Mouse (Mus musculus) MEL (cell line): Measurements from ENCODE around the gene 1700012P22Rik. TPM values are rescaled to one million over a fixed set of nuclear protein-coding genes. Genes with fewer than 3 reads are reported as not detected.
A peak's percentile ranks its signal among the peaks of the same experiment; 100 is the strongest.

ENCODE experiments used
- DNase-seq: peaks from one replicate; pipeline ENCODE4 v3.0.0; 2011; ENCODE audit warnings: low read depth, low spot score
- H3K27ac ChIP-seq: 2 replicates; pipeline ENCODE4 v1.5.1; 2012; ENCODE audit warnings: low read depth, mild to moderate bottlenecking, control low read depth, low read length, moderate library complexity; ENCODE audit not compliant: control insufficient read depth
- H3K27me3 ChIP-seq, 2 experiments: fragments of 150-350 bp in 1 of 2; sonication (generic) in 1 of 2; 2 replicates each; pipeline ENCODE4 v1.6.1; 2012; ENCODE audit warnings: low read length in 2 of 2, mild to moderate bottlenecking in 2 of 2, improper control_type of control experiment in 1 of 2, moderate library complexity in 1 of 2; ENCODE audit not compliant: insufficient read depth in 2 of 2, control insufficient read depth in 1 of 2
- H3K36me3 ChIP-seq, 2 experiments: 2 replicates each; pipeline ENCODE4 v1.6.1; 2012 to 2014; ENCODE audit warnings: low read length in 2 of 2, improper control_type of control experiment in 1 of 2, inconsistent platforms in 1 of 2, mild to moderate bottlenecking in 1 of 2; ENCODE audit not compliant: insufficient read depth in 2 of 2, control insufficient read depth in 1 of 2
- H3K4me1 ChIP-seq, 2 experiments: fragments of 150-350 bp in 1 of 2; sonication (generic) in 1 of 2; 2 replicates each; pipeline ENCODE4 v1.6.1; 2012; ENCODE audit warnings: low read length in 2 of 2, improper control_type of control experiment in 1 of 2, mild to moderate bottlenecking in 1 of 2; ENCODE audit not compliant: insufficient read depth in 2 of 2, control insufficient read depth in 1 of 2
- H3K4me3 ChIP-seq, 2 experiments: fragments of 150-350 bp in 1 of 2; sonication (generic) in 1 of 2; 2 replicates each; pipeline ENCODE4 v1.5.1; 2012; ENCODE audit warnings: low read depth in 2 of 2, low read length in 2 of 2, mild to moderate bottlenecking in 2 of 2, moderate library complexity in 2 of 2, control low read depth in 1 of 2, improper control_type of control experiment in 1 of 2; ENCODE audit not compliant: control insufficient read depth in 1 of 2, insufficient read depth in 1 of 2
- H3K79me2 ChIP-seq: 2 replicates; pipeline ENCODE4 v1.6.1; 2012; ENCODE audit warnings: mild to moderate bottlenecking, low read length, moderate library complexity; ENCODE audit not compliant: control insufficient read depth, poor library complexity, insufficient read depth
- H3K9ac ChIP-seq: 2 replicates; pipeline ENCODE4 v1.6.1; 2012; ENCODE audit warnings: low read depth, mild to moderate bottlenecking, control low read depth, low read length, moderate library complexity; ENCODE audit not compliant: control insufficient read depth, poor library complexity, severe bottlenecking
- H3K9me3 ChIP-seq: fragments of 150-350 bp; sonication (generic); replicated peaks from 2 replicates; pipeline ENCODE4 v1.6.1; 2012; ENCODE audit warnings: mild to moderate bottlenecking, low read length, improper control_type of control experiment, moderate library complexity; ENCODE audit not compliant: insufficient read depth
- BHLHE40 ChIP-seq: IDR thresholded peaks from 2 replicates; pipeline ENCODE4 v1.6.1; 2012; ENCODE audit warnings: low read depth, mild to moderate bottlenecking, inconsistent platforms, low read length, improper control_type of control experiment, borderline replicate concordance
- CHD2 ChIP-seq: IDR thresholded peaks from 2 replicates; pipeline ENCODE4 v1.6.1; 2011; ENCODE audit warnings: low read length, improper control_type of control experiment
- CTCF ChIP-seq, 3 experiments: IDR thresholded peaks in 2 of 3; conservative IDR thresholded peaks in 1 of 3; 2 replicates each; pipeline ENCODE4 v1.5.1; 2011 to 2012; ENCODE audit warnings: low read length in 3 of 3, low read depth in 2 of 3, mild to moderate bottlenecking in 2 of 3, improper control_type of control experiment in 1 of 3, inconsistent platforms in 1 of 3, mixed read lengths in 1 of 3, moderate library complexity in 1 of 3; ENCODE audit not compliant: control insufficient read depth in 1 of 3, insufficient read depth in 1 of 3, poor library complexity in 1 of 3, severe bottlenecking in 1 of 3
- E2F4 ChIP-seq: IDR thresholded peaks from 2 replicates; pipeline ENCODE4 v1.6.1; 2011; ENCODE audit warnings: low read depth, low read length, improper control_type of control experiment, borderline replicate concordance
- ELF1 ChIP-seq: IDR thresholded peaks from 2 replicates; pipeline ENCODE4 v1.6.1; 2014; ENCODE audit warnings: low read depth, mild to moderate bottlenecking, inconsistent platforms, low read length, improper control_type of control experiment, moderate library complexity
- ETS1 ChIP-seq: IDR thresholded peaks from 2 replicates; pipeline ENCODE4 v1.6.1; 2012; ENCODE audit warnings: low read depth, mild to moderate bottlenecking, inconsistent platforms, low read length, improper control_type of control experiment, moderate library complexity
- GATA1 ChIP-seq: IDR thresholded peaks from 2 replicates; pipeline ENCODE4 v1.6.1; 2011; ENCODE audit warnings: low read depth, low read length, improper control_type of control experiment
- JUND ChIP-seq: IDR thresholded peaks from 2 replicates; pipeline ENCODE4 v1.6.1; 2011; ENCODE audit warnings: low read depth, mild to moderate bottlenecking, improper control_type of control experiment, low read length
- KAT2A ChIP-seq: conservative IDR thresholded peaks from 2 replicates; pipeline ENCODE4 v1.6.1; 2012; ENCODE audit warnings: low read depth, low read length, improper control_type of control experiment, inconsistent platforms
- MAFK ChIP-seq: IDR thresholded peaks from 2 replicates; pipeline ENCODE4 v1.6.1; 2011; ENCODE audit warnings: low read depth, mild to moderate bottlenecking, low read length, improper control_type of control experiment, borderline replicate concordance
- MAX ChIP-seq: IDR thresholded peaks from 2 replicates; pipeline ENCODE4 v1.6.1; 2011; ENCODE audit warnings: low read length, improper control_type of control experiment
- MAZ ChIP-seq: IDR thresholded peaks from 2 replicates; pipeline ENCODE4 v1.6.1; 2012; ENCODE audit warnings: low read depth, mild to moderate bottlenecking, inconsistent platforms, low read length, improper control_type of control experiment
- MEF2A ChIP-seq: IDR thresholded peaks from 2 replicates; pipeline ENCODE4 v1.6.1; 2014; ENCODE audit warnings: low read depth, mild to moderate bottlenecking, inconsistent platforms, low read length, improper control_type of control experiment; ENCODE audit not compliant: poor library complexity, insufficient replicate concordance, severe bottlenecking; ENCODE audit errors: extremely low read depth
- MXI1 ChIP-seq: IDR thresholded peaks from 2 replicates; pipeline ENCODE4 v1.6.1; 2011; ENCODE audit warnings: mild to moderate bottlenecking, low read depth, low read length, improper control_type of control experiment
- MYC ChIP-seq: IDR thresholded peaks from 2 replicates; pipeline ENCODE4 v1.6.1; 2011; ENCODE audit warnings: low read depth, mild to moderate bottlenecking, low read length, improper control_type of control experiment, moderate library complexity
- NELFE ChIP-seq: IDR thresholded peaks from 2 replicates; pipeline ENCODE4 v1.6.1; 2011; ENCODE audit warnings: low read depth, low read length, improper control_type of control experiment
- POLR2A ChIP-seq, 2 experiments: IDR thresholded peaks; 2 replicates each; pipeline ENCODE4 v1.6.1; 2011 to 2012; ENCODE audit warnings: low read length in 2 of 2, mild to moderate bottlenecking in 2 of 2, control low read depth in 1 of 2, improper control_type of control experiment in 1 of 2, low read depth in 1 of 2, moderate library complexity in 1 of 2; ENCODE audit not compliant: control insufficient read depth in 1 of 2, insufficient read depth in 1 of 2, poor library complexity in 1 of 2
- RAD21 ChIP-seq: IDR thresholded peaks from 2 replicates; pipeline ENCODE4 v1.6.1; 2011; ENCODE audit warnings: mild to moderate bottlenecking, low read depth, low read length, improper control_type of control experiment
- RCOR1 ChIP-seq: IDR thresholded peaks from 2 replicates; pipeline ENCODE4 v1.6.1; 2012; ENCODE audit warnings: low read depth, mild to moderate bottlenecking, inconsistent platforms, low read length, improper control_type of control experiment
- SMC3 ChIP-seq: IDR thresholded peaks from 2 replicates; pipeline ENCODE4 v1.6.1; 2011; ENCODE audit warnings: low read depth, low read length, improper control_type of control experiment
- TBP ChIP-seq: IDR thresholded peaks from 2 replicates; pipeline ENCODE4 v1.8.0; 2011; ENCODE audit warnings: low read depth, low read length, improper control_type of control experiment
- TCF12 ChIP-seq: IDR thresholded peaks from 2 replicates; pipeline ENCODE4 v1.6.1; 2014; ENCODE audit warnings: low read depth, mild to moderate bottlenecking, inconsistent platforms, low read length, improper control_type of control experiment, moderate library complexity
- UBTF ChIP-seq: IDR thresholded peaks from 2 replicates; pipeline ENCODE4 v1.6.1; 2012; ENCODE audit warnings: low read depth, mild to moderate bottlenecking, inconsistent platforms, low read length, improper control_type of control experiment, moderate library complexity, borderline replicate concordance; ENCODE audit not compliant: insufficient read depth
- USF1 ChIP-seq: IDR thresholded peaks from 2 replicates; pipeline ENCODE4 v1.6.1; 2014; ENCODE audit warnings: low read depth, mild to moderate bottlenecking, inconsistent platforms, low read length, improper control_type of control experiment, moderate library complexity
- USF2 ChIP-seq, 2 experiments: IDR thresholded peaks; 2 replicates each; pipeline ENCODE4 v1.6.1; 2011 to 2012; ENCODE audit warnings: improper control_type of control experiment in 2 of 2, low read length in 2 of 2, borderline replicate concordance in 1 of 2, inconsistent platforms in 1 of 2, low read depth in 1 of 2, mild to moderate bottlenecking in 1 of 2; ENCODE audit not compliant: insufficient read depth in 1 of 2
- ZC3H11A ChIP-seq: IDR thresholded peaks from 2 replicates; pipeline ENCODE4 v1.6.1; 2012; ENCODE audit warnings: low read depth, mild to moderate bottlenecking, inconsistent platforms, low read length, improper control_type of control experiment
- ZNF384 ChIP-seq: IDR thresholded peaks from 2 replicates; pipeline ENCODE4 v1.6.1; 2012; ENCODE audit warnings: low read depth, mild to moderate bottlenecking, inconsistent platforms, low read length, improper control_type of control experiment
- polyA plus RNA-seq, 2 experiments: library from polyadenylated mRNA; stranded (reverse) in 1 of 2; unstranded in 1 of 2; fragments of >175 nt in 1 of 2; fragments of >200 nt in 1 of 2; gene quantifications; 2 replicates each; pipeline versions ENCODE4 v1.2.1 to v1.2.4; 2012; ENCODE audit warnings: low replicate concordance in 2 of 2, low read depth in 1 of 2; ENCODE audit not compliant: insufficient read length in 2 of 2, insufficient read depth in 1 of 2, missing spikeins in 1 of 2
- total RNA-seq: library from RNA; depleted of rRNA; stranded (reverse); fragments of 300-350 nt; gene quantifications from 2 replicates; pipeline ENCODE4 v1.2.3, GENCODE M21; 2012

Gene 1700012P22Rik
- total and polyA plus RNA-seq, 3 experiments, result not detected

GRCm38 (mm10) chr4:144430723-144431122, 7.8 kb downstream of the 1700012P22Rik start:
- H3K4me1 ChIP-seq, result no peaks in the 10 kb centered on the region
- no peaks in the 10 kb centered on the region for H3K27me3 ChIP-seq
- no peak for DNase-seq
- no peaks in the 10 kb centered on the region for H3K36me3 ChIP-seq
- H3K9me3 ChIP-seq, result no peaks in the 10 kb centered on the region
- H3K27ac ChIP-seq, result no peak overlapping the region
- no peaks in the 10 kb centered on the region for H3K79me2 ChIP-seq
- no peak overlapping the region for H3K9ac ChIP-seq
- no peak overlapping the region for H3K4me3 ChIP-seq
- no peak for TF ChIP-seq ETS1
- no peak for TF ChIP-seq GATA1
- no peak for TF ChIP-seq TCF12
- TF ChIP-seq MYC, result no peak
- TF ChIP-seq TBP, result no peak
- TF ChIP-seq MEF2A, result no peak
- no peak for TF ChIP-seq MAZ
- no peak for TF ChIP-seq POLR2A (IDR thresholded peaks at IDR 0.05; ENCODE audit: control insufficient read depth in 1 of 2, insufficient read depth in 1 of 2, low read depth in 1 of 2, low read length in 2 of 2, poor library complexity in 1 of 2)
- TF ChIP-seq UBTF, result no peak
- TF ChIP-seq E2F4, result no peak

GRCm38 (mm10) chr4:144428868-144429267, 9.7 kb downstream of the 1700012P22Rik start:
- no peak overlapping the region for H3K9ac ChIP-seq
- H3K27ac ChIP-seq, result no peak overlapping the region
- no peaks in the 10 kb centered on the region for H3K36me3 ChIP-seq
- peak; percentile 25; the same call in 1 of the 2 replicates for TF ChIP-seq ZC3H11A
- peak; percentile 45 to 57 (median 49) for TF ChIP-seq CTCF (IDR thresholded peaks at IDR 0.05 in 2 of 3, conservative IDR thresholded peaks at IDR 0.05 in 1 of 3; ENCODE audit: control insufficient read depth in 1 of 3, insufficient read depth in 1 of 3, low read depth in 2 of 3, low read length in 3 of 3, poor library complexity in 1 of 3, severe bottlenecking in 1 of 3)
- no peak for TF ChIP-seq MAX
- peak; percentile 47 for TF ChIP-seq SMC3
- TF ChIP-seq RAD21, result peak; percentile 42
- TF ChIP-seq, all 39 proteins: peak for 4
- no peaks in the 10 kb centered on the region for H3K79me2 ChIP-seq
- peak; percentile 43 for DNase-seq
- H3K27me3 ChIP-seq, result no peaks in the 10 kb centered on the region
- H3K9me3 ChIP-seq, result no peaks in the 10 kb centered on the region
- no peaks in the 10 kb centered on the region for H3K4me1 ChIP-seq
- H3K4me3 ChIP-seq, result no peak overlapping the region

- no peaks in the 10 kb centered on the region for H3K36me3 ChIP-seq
- no peak overlapping the region for H3K27ac ChIP-seq
- DNase-seq, result no peak
- no peak overlapping the region for H3K4me3 ChIP-seq
- no peak overlapping the region for H3K9ac ChIP-seq
- H3K9me3 ChIP-seq, result no peaks in the 10 kb centered on the region
- H3K27me3 ChIP-seq, result no peaks in the 10 kb centered on the region
- TF ChIP-seq TCF12 (no peak), USF1 (no peak), RCOR1 (no peak), JUND (no peak), MAZ (no peak), ZC3H11A (no peak), BHLHE40 (no peak), CHD2 (no peak), ZNF384 (no peak), GATA1 (no peak), ELF1 (no peak), USF2 (IDR thresholded peaks at IDR 0.05; ENCODE audit: borderline replicate concordance in 1 of 2, insufficient read depth in 1 of 2, low read depth in 1 of 2, low read length in 2 of 2) (no peak), RAD21 (no peak), MAFK (no peak), NELFE (no peak), MYC (no peak), MXI1 (no peak), KAT2A (no peak)
- H3K4me1 ChIP-seq, result no peaks in the 10 kb centered on the region
- H3K79me2 ChIP-seq, result no peaks in the 10 kb centered on the region
Measured at GRCm38 (mm10) chr4:144424590-144424989, 14.0 kb downstream of the 1700012P22Rik start.
